Mouse (Mus musculus): ENCODE measurements around the gene Dlat. TPM values are rescaled to one million over a fixed set of nuclear protein-coding genes. Genes with fewer than 3 reads are reported as not detected.

Dlat gene
- total and polyA plus RNA-seq, 2 experiments from 2014 or later: 155 to 203 TPM

DNA sequence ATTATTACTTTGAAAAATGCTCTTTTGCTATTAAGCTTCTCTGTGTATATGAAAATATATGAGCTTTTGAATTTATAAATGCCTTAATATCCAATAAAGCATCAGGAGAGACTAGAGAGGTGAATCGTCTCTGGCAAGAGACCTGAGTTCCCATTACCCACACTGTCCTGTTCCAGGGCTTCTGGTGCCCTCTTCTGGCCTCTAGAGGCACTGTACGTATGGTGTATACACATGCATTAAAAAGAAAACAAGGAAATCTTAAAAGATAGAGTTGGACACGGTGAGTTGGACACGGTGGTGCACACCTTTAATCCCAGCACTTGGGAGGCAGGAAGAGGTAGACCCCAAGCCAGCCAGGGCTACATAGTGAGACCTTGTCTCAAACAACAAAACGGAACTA, 11.1 kb upstream of the Dlat start:
- ATAC-seq (ENCODE audit: insufficient read depth, low read depth): peak; percentile 82; the same call in 1 of the 2 replicates

DNA sequence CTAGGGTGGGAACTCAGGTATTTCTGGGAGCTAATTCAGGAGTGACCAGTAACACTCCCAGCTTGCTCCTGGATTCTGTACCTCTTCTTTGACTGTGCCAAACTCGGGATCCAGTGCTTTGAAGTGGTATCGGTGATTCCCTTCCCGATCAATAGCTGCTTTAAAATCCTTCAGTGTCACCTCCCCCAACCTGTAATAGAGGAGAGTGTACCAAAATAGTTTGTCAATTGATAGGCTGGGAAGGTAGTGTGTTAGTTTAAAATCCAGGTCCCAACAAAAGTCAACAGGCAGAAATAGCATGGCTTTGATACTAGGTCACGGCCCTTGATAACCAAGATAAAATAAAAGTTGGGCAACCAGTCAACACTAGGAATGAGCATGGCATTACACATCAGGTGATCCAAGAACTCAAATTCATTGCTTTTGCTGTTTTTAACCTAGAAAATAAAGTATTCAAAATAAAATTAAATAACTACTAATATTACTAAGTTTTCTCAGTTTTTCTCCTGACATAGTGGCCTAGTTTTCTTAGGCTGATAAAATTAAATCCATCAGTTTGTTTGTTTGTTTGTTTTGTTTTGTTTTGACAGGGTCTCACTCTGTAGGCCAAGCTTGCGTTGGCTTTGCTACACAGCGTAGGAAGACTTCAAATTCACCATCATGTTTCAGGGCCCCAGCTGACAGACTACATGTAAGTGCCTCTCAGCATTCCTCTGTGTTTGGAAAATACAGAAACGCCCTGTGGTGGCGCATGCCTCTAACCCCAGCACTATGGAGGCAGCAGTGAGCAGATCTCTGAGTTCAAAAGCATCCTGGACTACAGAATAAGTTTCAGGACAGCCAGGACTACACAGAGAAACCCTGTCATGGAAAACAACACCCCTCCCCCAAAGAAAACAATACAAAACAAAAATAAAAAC, 8.3 kb upstream of the Dlat start:
- DNase-seq (ENCODE audit: low spot score) (peak; percentile 32), ATAC-seq (ENCODE audit: insufficient read depth, low read depth) (0 out of 2 replicates have a peak, but pooled peaks have one; percentile 27)
- WGBS: 63% methylated on average over 8 of the region's 8 CpGs
- H3K36me3 ChIP-seq (replicated peaks; ENCODE audit: control insufficient read depth, insufficient read depth, low read length): no peaks in the 10 kb centered on the region
- H3K4me3 ChIP-seq (ENCODE audit: low read depth, low read length): no peak overlapping the region
- H3K4me1 ChIP-seq (ENCODE audit: control insufficient read depth, insufficient read depth): no peaks in the 10 kb centered on the region
- no peak overlapping the region for H3K9ac ChIP-seq (replicated peaks; ENCODE audit: low read depth, low read length)
- no peak overlapping the region for H3K27ac ChIP-seq (ENCODE audit: low read depth)
- H3K4me2 ChIP-seq (ENCODE audit: low read depth, low read length): no peak overlapping the region
- H3K27me3 ChIP-seq (ENCODE audit: control insufficient read depth, insufficient read depth, low read length): no peaks in the 10 kb centered on the region
- no peaks in the 10 kb centered on the region for H3K9me3 ChIP-seq (replicated peaks; ENCODE audit: control insufficient read depth, low read length)
- TF ChIP-seq EP300 (IDR thresholded peaks at IDR 0.05; ENCODE audit: low read depth): no peak
- TF ChIP-seq CTCF (IDR thresholded peaks at IDR 0.05; ENCODE audit: low read depth): no peak

More for the DNA sequence above, 11.1 kb upstream of the Dlat start:
- Histone ChIP-seq H3K27me3 (ENCODE audit: control insufficient read depth, insufficient read depth, low read length) (no peaks in the 10 kb centered on the region), H3K4me3 (ENCODE audit: low read depth, low read length) (no peak overlapping the region), H3K36me3 (replicated peaks; ENCODE audit: control insufficient read depth, insufficient read depth, low read length) (no peaks in the 10 kb centered on the region), H3K27ac (ENCODE audit: low read depth) (no peak overlapping the region), H3K9ac (replicated peaks; ENCODE audit: low read depth, low read length) (no peak overlapping the region), H3K4me1 (ENCODE audit: control insufficient read depth, insufficient read depth) (no peaks in the 10 kb centered on the region), H3K4me2 (ENCODE audit: low read depth, low read length) (no peak overlapping the region), H3K9me3 (replicated peaks; ENCODE audit: control insufficient read depth, low read length) (no peaks in the 10 kb centered on the region)
- peak; percentile 29 for DNase-seq (ENCODE audit: low spot score)
- WGBS: 30% methylated on average over 5 of the region's 5 CpGs
- no peak for TF ChIP-seq EP300 (IDR thresholded peaks at IDR 0.05; ENCODE audit: low read depth)
- TF ChIP-seq CTCF (IDR thresholded peaks at IDR 0.05; ENCODE audit: low read depth): peak; percentile 71

DNA sequence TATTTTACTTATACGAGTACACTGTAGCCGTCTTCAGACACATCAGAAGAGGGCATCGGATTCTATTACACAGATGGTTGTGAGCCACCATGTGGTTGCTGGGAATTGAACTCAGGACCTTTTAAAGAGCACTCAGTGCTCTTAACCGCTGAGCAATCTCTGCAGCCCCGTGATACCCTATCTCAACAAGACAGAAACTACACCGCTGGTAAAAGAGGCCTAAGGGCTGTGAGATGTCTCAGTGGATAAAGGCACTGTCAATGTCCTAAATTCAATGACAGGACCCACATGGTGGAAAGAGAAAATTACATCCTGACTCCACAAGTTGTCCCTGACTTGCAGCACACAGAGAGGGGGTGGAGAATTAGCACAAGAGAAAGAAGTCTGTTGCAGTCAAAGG, 6.9 kb upstream of the Dlat start:
- no peak overlapping the region for H3K4me3 ChIP-seq (ENCODE audit: low read depth, low read length)
- DNase-seq (ENCODE audit: low spot score): no peak
- H3K36me3 ChIP-seq (replicated peaks; ENCODE audit: control insufficient read depth, insufficient read depth, low read length): no peaks in the 10 kb centered on the region
- H3K27ac ChIP-seq (ENCODE audit: low read depth): no peak overlapping the region
- no peak for ATAC-seq (ENCODE audit: insufficient read depth, low read depth)
- H3K9ac ChIP-seq (replicated peaks; ENCODE audit: low read depth, low read length): no peak overlapping the region
- 72% methylated on average over 6 of the region's 6 CpGs for WGBS
- H3K9me3 ChIP-seq (replicated peaks; ENCODE audit: control insufficient read depth, low read length): no peaks in the 10 kb centered on the region
- TF ChIP-seq CTCF (IDR thresholded peaks at IDR 0.05; ENCODE audit: low read depth): no peak
- no peak for TF ChIP-seq EP300 (IDR thresholded peaks at IDR 0.05; ENCODE audit: low read depth)
- no peaks in the 10 kb centered on the region for H3K4me1 ChIP-seq (ENCODE audit: control insufficient read depth, insufficient read depth)
- H3K4me2 ChIP-seq (ENCODE audit: low read depth, low read length): no peak overlapping the region
- H3K27me3 ChIP-seq (ENCODE audit: control insufficient read depth, insufficient read depth, low read length): no peaks in the 10 kb centered on the region

DNA sequence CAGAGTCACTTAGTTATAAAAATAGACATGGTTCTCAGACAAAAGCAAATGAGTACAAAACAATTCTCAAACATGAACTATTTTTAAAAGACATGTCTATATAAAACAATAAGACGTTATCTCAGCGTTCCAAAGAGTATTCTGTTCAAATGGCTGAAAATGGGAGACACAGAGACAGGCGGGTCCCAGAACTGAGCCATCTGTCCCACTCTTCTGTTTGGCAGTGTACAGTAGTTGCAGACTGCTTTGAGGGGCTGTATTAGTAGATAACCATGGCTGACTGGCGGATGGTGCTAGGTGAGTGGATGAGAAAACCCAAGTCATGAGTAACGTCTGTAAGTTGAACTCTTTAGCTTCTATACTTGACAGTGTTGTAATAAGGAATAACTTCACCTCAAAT, 5.2 kb upstream of the Dlat start:
- WGBS: 51% methylated on average over 5 of the region's 5 CpGs

DNA sequence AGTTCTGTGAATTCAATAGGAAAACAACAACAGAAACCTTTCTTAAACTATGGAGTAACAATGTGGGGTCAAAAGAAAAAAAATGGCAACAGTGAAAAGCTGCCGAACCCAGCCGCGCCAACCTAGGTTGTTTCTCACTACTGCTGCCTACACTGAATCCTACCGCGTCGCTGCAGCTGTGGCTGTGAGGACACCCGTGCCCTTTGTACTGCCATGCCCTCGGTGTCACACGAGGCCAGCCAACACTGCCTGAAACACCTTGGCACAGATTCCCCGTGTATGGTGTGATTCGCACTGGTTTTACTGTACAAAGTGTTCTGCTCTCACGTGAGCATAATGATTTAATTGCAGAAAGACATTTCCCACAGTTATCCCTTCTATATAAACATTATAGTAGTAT, 851 bp upstream of the Dlat start:
- TF ChIP-seq EP300 (IDR thresholded peaks at IDR 0.05; ENCODE audit: low read depth) (no peak), CTCF (IDR thresholded peaks at IDR 0.05; ENCODE audit: low read depth) (no peak)
- H3K9ac ChIP-seq (replicated peaks; ENCODE audit: low read depth, low read length): peak overlapping the region; percentile 94
- 15% methylated on average over 12 of the region's 12 CpGs for WGBS
- peak; percentile 37; the same call in 1 of the 2 replicates for ATAC-seq (ENCODE audit: insufficient read depth, low read depth)
- H3K9me3 ChIP-seq (replicated peaks; ENCODE audit: control insufficient read depth, low read length): no peaks in the 10 kb centered on the region
- peak; percentile 41 for DNase-seq (ENCODE audit: low spot score)
- H3K36me3 ChIP-seq (replicated peaks; ENCODE audit: control insufficient read depth, insufficient read depth, low read length): peaks cover 14% of the 10 kb centered on the region
- no peaks in the 10 kb centered on the region for H3K27me3 ChIP-seq (ENCODE audit: control insufficient read depth, insufficient read depth, low read length)
- H3K4me1 ChIP-seq (ENCODE audit: control insufficient read depth, insufficient read depth): no peaks in the 10 kb centered on the region
- H3K4me2 ChIP-seq (ENCODE audit: low read depth, low read length): peak overlapping the region; percentile 75
- H3K27ac ChIP-seq (ENCODE audit: low read depth): peak overlapping the region; percentile 86
- H3K4me3 ChIP-seq (ENCODE audit: low read depth, low read length): peak overlapping the region; percentile 96

More for the DNA sequence above, 5.2 kb upstream of the Dlat start:
- H3K36me3 ChIP-seq (replicated peaks; ENCODE audit: control insufficient read depth, insufficient read depth, low read length): no peaks in the 10 kb centered on the region
- no peaks in the 10 kb centered on the region for H3K9me3 ChIP-seq (replicated peaks; ENCODE audit: control insufficient read depth, low read length)
- H3K27ac ChIP-seq (ENCODE audit: low read depth): peak overlapping the region; percentile 34; the same call in 1 of the 2 replicates
- H3K9ac ChIP-seq (replicated peaks; ENCODE audit: low read depth, low read length): no peak overlapping the region
- TF ChIP-seq EP300 (IDR thresholded peaks at IDR 0.05; ENCODE audit: low read depth): no peak
- TF ChIP-seq CTCF (IDR thresholded peaks at IDR 0.05; ENCODE audit: low read depth): no peak
- no peak for DNase-seq (ENCODE audit: low spot score)
- no peak for ATAC-seq (ENCODE audit: insufficient read depth, low read depth)
- no peak overlapping the region for H3K4me3 ChIP-seq (ENCODE audit: low read depth, low read length)
- no peaks in the 10 kb centered on the region for H3K4me1 ChIP-seq (ENCODE audit: control insufficient read depth, insufficient read depth)
- no peak overlapping the region for H3K4me2 ChIP-seq (ENCODE audit: low read depth, low read length)
- no peaks in the 10 kb centered on the region for H3K27me3 ChIP-seq (ENCODE audit: control insufficient read depth, insufficient read depth, low read length)

Data from heart, postnatal 0 days (tissue).